Mouse (Mus musculus) kidney, embryonic 15.5 days (tissue): ENCODE measurements at regions not wholly inside any gene's neighbourhood (a gene's known extent, or its start where the extent isn't known, plus 50 kb on each side); places are given as distances from the start of the nearest gene placed in this dataset.

ENCODE experiments used
- ATAC-seq: fragments of 200-750 bp; cut with Nextera tagmentation; replicated peaks from 2 replicates; pipeline ENCODE4 v1.8.0; 2017; ENCODE audit warnings: moderate TSS enrichment; ENCODE audit not compliant: low FRiP score
- H3K27ac ChIP-seq: fragments of 300-500 bp; sonication (generic); 2 replicates; pipeline ENCODE4 v1.5.1; 2015; ENCODE audit warnings: mild to moderate bottlenecking, inconsistent platforms
- H3K27me3 ChIP-seq: fragments of 300-500 bp; sonication (generic); 2 replicates; pipeline ENCODE4 v1.6.1; 2015; ENCODE audit warnings: inconsistent platforms
- H3K36me3 ChIP-seq: fragments of 300-500 bp; sonication (generic); 2 replicates; pipeline ENCODE4 v1.6.1; 2015; ENCODE audit warnings: inconsistent platforms
- H3K4me1 ChIP-seq: fragments of 300-500 bp; sonication (generic); 2 replicates; pipeline ENCODE4 v1.6.1; 2015; ENCODE audit warnings: inconsistent platforms
- H3K4me2 ChIP-seq: fragments of 300-500 bp; sonication (generic); 2 replicates; pipeline ENCODE4 v1.6.1; 2015; ENCODE audit warnings: moderate library complexity, mild to moderate bottlenecking, inconsistent platforms
- H3K4me3 ChIP-seq: fragments of 300-500 bp; sonication (generic); replicated peaks from 2 replicates; pipeline ENCODE4 v1.5.1; 2015; ENCODE audit warnings: mild to moderate bottlenecking, inconsistent platforms
- H3K9ac ChIP-seq: fragments of 300-500 bp; sonication (generic); 2 replicates; pipeline ENCODE4 v1.6.1; 2015; ENCODE audit warnings: mild to moderate bottlenecking, inconsistent platforms
- H3K9me3 ChIP-seq: fragments of 300-500 bp; sonication (generic); replicated peaks from 2 replicates; pipeline ENCODE4 v1.6.1; 2016; ENCODE audit warnings: inconsistent platforms
- WGBS: fragments of 180-500 bp; shearing (Covaris S2); methylation state at CpG from one replicate; pipeline ENCODE4 v1.1.7; 2015; ENCODE audit warnings: mixed read lengths; 5-methylcytosine and 5-hydroxymethylcytosine counted together

- no peak for ATAC-seq
- no peak overlapping the region for H3K9ac ChIP-seq
- no peaks in the 10 kb centered on the region for H3K9me3 ChIP-seq
- WGBS: 59% methylated on average over 12 of the region's 12 CpGs
- H3K4me3 ChIP-seq: no peak overlapping the region
- no peaks in the 10 kb centered on the region for H3K27me3 ChIP-seq
- no peaks in the 10 kb centered on the region for H3K36me3 ChIP-seq
- no peak overlapping the region for H3K4me2 ChIP-seq
- H3K27ac ChIP-seq: no peak overlapping the region
- H3K4me1 ChIP-seq: no peaks in the 10 kb centered on the region
Measured at GRCm38 (mm10) chr13:83997599-83998369, 224.3 kb upstream of the Tmem161b start.

- no peaks in the 10 kb centered on the region for H3K36me3 ChIP-seq
- WGBS: 79% methylated on average over 7 of the region's 7 CpGs
- no peak overlapping the region for H3K9ac ChIP-seq
- no peak overlapping the region for H3K4me3 ChIP-seq
- H3K27ac ChIP-seq: no peak overlapping the region
- no peak overlapping the region for H3K4me2 ChIP-seq
- H3K4me1 ChIP-seq: no peaks in the 10 kb centered on the region
- no peak for ATAC-seq
- H3K9me3 ChIP-seq: no peaks in the 10 kb centered on the region
- no peaks in the 10 kb centered on the region for H3K27me3 ChIP-seq
Measured at GRCm38 (mm10) chr13:84021771-84022170, 200.3 kb upstream of the Tmem161b start.

DNA sequence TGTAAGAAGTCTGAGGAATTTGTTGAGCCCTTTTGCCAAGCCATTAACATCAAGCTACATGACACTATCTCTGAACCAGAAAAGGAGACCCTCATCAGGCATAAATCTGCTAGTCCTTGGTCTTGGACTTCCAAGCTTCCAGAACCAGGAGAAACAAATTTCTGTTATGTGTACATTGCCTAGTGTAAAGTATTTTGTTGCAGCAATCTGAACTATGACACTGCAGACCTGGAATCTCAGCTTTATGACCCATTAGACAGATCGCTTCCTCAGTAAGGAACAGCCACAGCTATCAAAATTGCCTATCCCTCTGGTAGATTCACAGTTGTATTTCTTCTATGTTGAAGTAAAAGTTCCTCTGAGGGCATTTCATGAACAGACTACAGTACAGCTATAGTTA, 199.1 kb upstream of the Tmem161b start:
- Histone ChIP-seq H3K9me3 (no peaks in the 10 kb centered on the region), H3K4me2 (no peak overlapping the region), H3K27me3 (no peaks in the 10 kb centered on the region), H3K4me3 (no peak overlapping the region), H3K9ac (no peak overlapping the region), H3K36me3 (no peaks in the 10 kb centered on the region), H3K27ac (no peak overlapping the region), H3K4me1 (no peaks in the 10 kb centered on the region)
- WGBS: 55% methylated on average over 1 of the region's 1 CpGs
- peak; percentile 89 for ATAC-seq

DNA sequence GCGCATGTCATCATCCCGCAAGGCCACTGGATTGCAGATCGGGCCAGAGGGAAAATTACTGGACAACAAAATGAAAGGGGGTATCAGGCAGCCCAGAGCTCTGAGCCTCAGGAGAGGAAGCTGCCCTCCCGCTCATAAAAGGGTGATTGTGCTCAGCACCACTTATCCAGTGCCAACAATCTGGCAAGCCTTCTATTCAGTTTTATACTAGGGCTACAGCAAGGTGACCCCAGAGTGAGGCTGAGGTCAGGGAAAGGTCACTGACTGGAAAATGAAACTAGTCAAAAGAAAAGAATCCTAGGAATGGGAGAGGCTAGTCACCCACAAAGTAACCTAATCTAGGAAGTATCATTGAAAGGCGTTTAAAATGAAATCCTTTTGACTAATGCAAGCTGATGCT, 198.5 kb upstream of the Tmem161b start:
- H3K27ac ChIP-seq: peak overlapping the region; percentile 54; the same call in 1 of the 2 replicates
- H3K4me2 ChIP-seq: no peak overlapping the region
- no peak overlapping the region for H3K9ac ChIP-seq
- H3K9me3 ChIP-seq: no peaks in the 10 kb centered on the region
- H3K4me1 ChIP-seq: no peaks in the 10 kb centered on the region
- no peaks in the 10 kb centered on the region for H3K27me3 ChIP-seq
- H3K4me3 ChIP-seq: no peak overlapping the region
- peak; percentile 83 for ATAC-seq
- no peaks in the 10 kb centered on the region for H3K36me3 ChIP-seq
- 40% methylated on average over 5 of the region's 5 CpGs for WGBS

GRCm38 (mm10) chr13:84025348-84025747, 196.7 kb upstream of the Tmem161b start:
- Histone ChIP-seq H3K4me3 (no peak overlapping the region), H3K27me3 (no peaks in the 10 kb centered on the region), H3K36me3 (no peaks in the 10 kb centered on the region), H3K9me3 (no peaks in the 10 kb centered on the region), H3K4me2 (no peak overlapping the region), H3K9ac (no peak overlapping the region), H3K4me1 (no peaks in the 10 kb centered on the region), H3K27ac (no peak overlapping the region)
- no peak for ATAC-seq
- 87% methylated on average over 2 of the region's 2 CpGs for WGBS

DNA sequence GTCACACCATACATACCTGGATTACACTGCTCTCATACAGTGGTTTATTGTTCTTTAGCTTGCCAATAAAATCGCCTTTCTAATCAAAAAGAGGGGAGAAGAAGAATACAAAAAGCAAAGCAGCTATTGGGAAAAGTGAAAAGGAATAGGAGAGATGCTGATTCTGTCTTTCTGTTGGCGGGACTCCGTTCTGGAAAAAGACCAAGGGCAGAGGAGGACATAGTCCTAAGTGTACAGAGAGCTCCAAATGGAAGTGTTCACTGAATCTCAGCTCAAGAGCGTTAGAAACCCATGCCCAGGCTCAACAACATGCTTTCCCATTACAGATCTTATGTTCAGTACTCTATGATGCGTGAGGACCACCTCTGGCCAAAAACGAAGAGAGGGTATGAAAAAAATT, 174.4 kb upstream of the Tmem161b start:
- WGBS: 87% methylated on average over 6 of the region's 6 CpGs

GRCm38 (mm10) chr13:84052221-84052620, 169.9 kb upstream of the Tmem161b start:
- no peak overlapping the region for H3K27ac ChIP-seq
- no peak overlapping the region for H3K9ac ChIP-seq
- ATAC-seq: no peak
- 90% methylated on average over 1 of the region's 1 CpGs for WGBS
- no peak overlapping the region for H3K4me3 ChIP-seq
- no peaks in the 10 kb centered on the region for H3K36me3 ChIP-seq
- no peaks in the 10 kb centered on the region for H3K9me3 ChIP-seq
- no peaks in the 10 kb centered on the region for H3K27me3 ChIP-seq
- peaks cover 4% of the 10 kb centered on the region; the same call in 1 of the 2 replicates for H3K4me1 ChIP-seq
- no peak overlapping the region for H3K4me2 ChIP-seq

More for the DNA sequence above, 174.4 kb upstream of the Tmem161b start:
- no peak for ATAC-seq
- Histone ChIP-seq H3K27ac (no peak overlapping the region), H3K4me1 (no peaks in the 10 kb centered on the region), H3K27me3 (no peaks in the 10 kb centered on the region), H3K4me3 (no peak overlapping the region), H3K36me3 (no peaks in the 10 kb centered on the region), H3K4me2 (no peak overlapping the region), H3K9me3 (no peaks in the 10 kb centered on the region), H3K9ac (no peak overlapping the region)

DNA sequence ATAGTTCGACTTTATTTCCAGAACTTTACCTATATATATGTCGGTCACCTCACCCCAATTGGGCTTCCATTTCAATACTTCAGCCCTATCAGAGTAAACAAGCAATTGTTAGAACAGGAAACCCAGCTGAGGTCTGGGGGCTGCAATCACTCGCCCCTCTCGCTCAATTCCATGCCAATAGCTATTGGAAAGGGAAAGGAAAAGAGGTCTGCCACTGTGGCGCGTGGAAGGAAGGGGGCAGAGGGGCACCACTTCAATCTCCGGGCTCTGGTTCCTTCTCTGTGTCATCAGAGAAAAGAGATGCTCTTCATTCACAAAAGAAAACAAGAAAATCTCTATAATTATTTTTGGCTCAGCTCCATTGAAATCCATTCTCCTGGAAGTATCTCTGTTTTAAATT, 167.1 kb upstream of the Tmem161b start:
- WGBS: 84% methylated on average over 7 of the region's 7 CpGs
- Histone ChIP-seq H3K27ac (no peak overlapping the region), H3K36me3 (no peaks in the 10 kb centered on the region), H3K4me3 (no peak overlapping the region), H3K4me1 (peaks cover 15% of the 10 kb centered on the region), H3K4me2 (no peak overlapping the region), H3K9ac (no peak overlapping the region), H3K9me3 (no peaks in the 10 kb centered on the region), H3K27me3 (no peaks in the 10 kb centered on the region)
- no peak for ATAC-seq

- no peak overlapping the region for H3K4me3 ChIP-seq
- H3K9me3 ChIP-seq: no peaks in the 10 kb centered on the region
- no peak for ATAC-seq
- H3K9ac ChIP-seq: no peak overlapping the region
- H3K27me3 ChIP-seq: no peaks in the 10 kb centered on the region
- no peaks in the 10 kb centered on the region for H3K36me3 ChIP-seq
- H3K4me2 ChIP-seq: no peak overlapping the region
- peaks cover 17% of the 10 kb centered on the region for H3K4me1 ChIP-seq
- H3K27ac ChIP-seq: no peak overlapping the region
Measured at GRCm38 (mm10) chr13:84055576-84055975, 166.5 kb upstream of the Tmem161b start.

- no peak for ATAC-seq
- 43% methylated on average over 2 of the region's 3 CpGs for WGBS
- Histone ChIP-seq H3K36me3 (no peaks in the 10 kb centered on the region), H3K27me3 (no peaks in the 10 kb centered on the region), H3K4me3 (no peak overlapping the region), H3K4me1 (peaks cover 17% of the 10 kb centered on the region), H3K4me2 (no peak overlapping the region), H3K9me3 (no peaks in the 10 kb centered on the region), H3K27ac (no peak overlapping the region), H3K9ac (no peak overlapping the region)
Measured at GRCm38 (mm10) chr13:84056451-84056850, 165.6 kb upstream of the Tmem161b start.

- H3K27ac ChIP-seq: peak overlapping the region; percentile 71
- H3K9me3 ChIP-seq: no peaks in the 10 kb centered on the region
- no peak overlapping the region for H3K4me2 ChIP-seq
- H3K4me1 ChIP-seq: peaks cover 17% of the 10 kb centered on the region
- no peak for ATAC-seq
- no peak overlapping the region for H3K9ac ChIP-seq
- no peaks in the 10 kb centered on the region for H3K36me3 ChIP-seq
- WGBS: 56% methylated on average over 5 of the region's 5 CpGs
- no peak overlapping the region for H3K4me3 ChIP-seq
- H3K27me3 ChIP-seq: no peaks in the 10 kb centered on the region
Measured at GRCm38 (mm10) chr13:84056998-84057397, 165.1 kb upstream of the Tmem161b start.

GRCm38 (mm10) chr13:84057456-84057855, 164.6 kb upstream of the Tmem161b start:
- Histone ChIP-seq H3K9ac (no peak overlapping the region), H3K36me3 (no peaks in the 10 kb centered on the region), H3K4me2 (no peak overlapping the region), H3K9me3 (no peaks in the 10 kb centered on the region), H3K4me1 (peaks cover 17% of the 10 kb centered on the region), H3K27ac (0 out of 2 replicates have a peak overlapping the region, but pooled peaks have one; percentile 71), H3K4me3 (no peak overlapping the region), H3K27me3 (no peaks in the 10 kb centered on the region)
- peak; percentile 67 for ATAC-seq

GRCm38 (mm10) chr13:84058251-84058650, 163.8 kb upstream of the Tmem161b start:
- peaks cover 17% of the 10 kb centered on the region for H3K4me1 ChIP-seq

More at GRCm38 (mm10) chr13:84058251-84058650, 163.8 kb upstream of the Tmem161b start:
- no peaks in the 10 kb centered on the region for H3K36me3 ChIP-seq
- H3K27me3 ChIP-seq: no peaks in the 10 kb centered on the region
- no peak overlapping the region for H3K9ac ChIP-seq
- no peak overlapping the region for H3K4me3 ChIP-seq
- no peak for ATAC-seq
- H3K27ac ChIP-seq: 0 out of 2 replicates have a peak overlapping the region, but pooled peaks have one; percentile 51
- 66% methylated on average over 3 of the region's 3 CpGs for WGBS
- no peaks in the 10 kb centered on the region for H3K9me3 ChIP-seq
- no peak overlapping the region for H3K4me2 ChIP-seq
